Mouse (Mus musculus): ENCODE data around the gene Sertad2. TPM values are rescaled to one million over a fixed set of nuclear protein-coding genes. Genes with fewer than 3 reads are reported as not detected.

Sertad2 gene
- polyA plus RNA-seq, 1 experiment: 15.5 TPM

DNA sequence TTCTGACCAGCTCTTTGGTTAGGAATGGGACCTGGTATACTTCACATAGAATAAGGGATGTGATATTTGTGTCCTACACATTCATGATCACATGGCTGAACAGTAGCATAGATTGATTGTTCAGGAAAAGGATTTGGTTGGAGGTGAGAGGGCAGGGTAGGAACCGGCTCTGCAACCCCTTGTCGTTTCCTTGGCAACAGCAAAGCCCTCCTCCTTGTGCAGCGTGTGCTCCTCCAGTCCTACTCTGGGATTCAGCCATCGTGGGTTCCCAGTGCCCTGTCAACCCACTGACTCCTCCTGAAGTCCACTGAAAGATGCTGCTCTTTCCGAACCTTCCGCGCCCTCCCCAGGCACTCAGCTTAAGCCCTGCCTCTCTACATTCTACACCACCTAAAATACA lies 119.8 kb downstream of the Sertad2 start:
- WGBS: 61% methylated on average over 7 of the region's 7 CpGs
- no peak for DNase-seq
- TF ChIP-seq CTCF (IDR thresholded peaks at IDR 0.05; ENCODE audit: borderline replicate concordance, insufficient read depth, low read depth, low read length) (no peak), POLR2A (IDR thresholded peaks at IDR 0.05; ENCODE audit: borderline replicate concordance, insufficient read depth, low read length) (no peak)
- Histone ChIP-seq H3K27ac (ENCODE audit: insufficient read depth, low read length) (no peak overlapping the region), H3K27me3 (ENCODE audit: control insufficient read depth, insufficient read depth, low read length) (no peaks in the 10 kb centered on the region), H3K4me3 (replicated peaks; ENCODE audit: insufficient read depth, low read depth, low read length) (no peak overlapping the region), H3K4me1 (ENCODE audit: control insufficient read depth, insufficient read depth, low read length) (no peaks in the 10 kb centered on the region)

GRCm38 (mm10) chr11:20663580-20664198 lies 120.6 kb downstream of the Sertad2 start:
- 56% methylated on average over 5 of the region's 5 CpGs for WGBS
- no peak for DNase-seq
- Histone ChIP-seq H3K27me3 (ENCODE audit: control insufficient read depth, insufficient read depth, low read length) (no peaks in the 10 kb centered on the region), H3K4me3 (replicated peaks; ENCODE audit: insufficient read depth, low read depth, low read length) (no peak overlapping the region), H3K27ac (ENCODE audit: insufficient read depth, low read length) (no peak overlapping the region), H3K4me1 (ENCODE audit: control insufficient read depth, insufficient read depth, low read length) (no peaks in the 10 kb centered on the region)
- TF ChIP-seq POLR2A (IDR thresholded peaks at IDR 0.05; ENCODE audit: borderline replicate concordance, insufficient read depth, low read length) (no peak), CTCF (IDR thresholded peaks at IDR 0.05; ENCODE audit: borderline replicate concordance, insufficient read depth, low read depth, low read length) (no peak)

- TF ChIP-seq CTCF (IDR thresholded peaks at IDR 0.05; ENCODE audit: borderline replicate concordance, insufficient read depth, low read depth, low read length): no peak
- no peak for TF ChIP-seq POLR2A (IDR thresholded peaks at IDR 0.05; ENCODE audit: borderline replicate concordance, insufficient read depth, low read length)
- Histone ChIP-seq H3K4me1 (ENCODE audit: control insufficient read depth, insufficient read depth, low read length) (no peaks in the 10 kb centered on the region), H3K27ac (ENCODE audit: insufficient read depth, low read length) (no peak overlapping the region), H3K27me3 (ENCODE audit: control insufficient read depth, insufficient read depth, low read length) (no peaks in the 10 kb centered on the region), H3K4me3 (replicated peaks; ENCODE audit: insufficient read depth, low read depth, low read length) (no peak overlapping the region)
- 50% methylated on average over 9 of the region's 9 CpGs for WGBS
- DNase-seq: no peak
These were observed 121.8 kb downstream of the Sertad2 start for GRCm38 (mm10) chr11:20664878-20665277.

DNA sequence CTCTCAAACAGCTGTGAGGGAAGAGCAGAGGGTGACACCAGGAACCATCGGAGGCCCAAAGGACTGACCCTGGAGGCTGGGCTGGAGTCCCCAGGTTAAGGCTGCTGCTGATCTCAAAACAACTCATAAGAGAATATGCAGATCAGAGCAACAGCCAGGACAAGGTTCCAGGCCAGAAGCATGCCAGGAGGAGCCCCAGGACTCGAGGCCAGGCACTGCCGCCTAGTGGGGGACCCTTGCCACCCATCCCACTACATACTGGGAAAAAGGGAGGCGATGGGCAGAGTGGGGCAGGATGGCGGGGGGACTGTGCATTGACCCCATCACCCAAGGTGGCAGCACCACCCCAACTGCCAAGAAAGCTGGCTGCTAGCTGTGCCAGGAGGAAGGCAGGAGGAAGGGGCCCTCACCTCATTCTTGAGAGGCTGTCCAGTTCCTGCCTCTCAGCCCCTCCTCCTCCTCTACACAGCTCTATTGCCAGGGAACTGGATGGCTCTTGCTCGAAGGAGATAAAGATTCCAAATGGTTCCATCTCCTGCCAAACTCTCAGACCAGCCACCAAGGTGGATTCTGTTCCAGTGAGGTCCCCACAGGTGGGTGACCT lies 128.8 kb downstream of the Sertad2 start:
- Histone ChIP-seq H3K27me3 (ENCODE audit: control insufficient read depth, insufficient read depth, low read length) (no peaks in the 10 kb centered on the region), H3K27ac (ENCODE audit: insufficient read depth, low read length) (no peak overlapping the region), H3K4me3 (replicated peaks; ENCODE audit: insufficient read depth, low read depth, low read length) (no peak overlapping the region), H3K4me1 (ENCODE audit: control insufficient read depth, insufficient read depth, low read length) (no peaks in the 10 kb centered on the region)
- DNase-seq: no peak
- 28% methylated on average over 6 of the region's 6 CpGs for WGBS
- no peak for TF ChIP-seq POLR2A (IDR thresholded peaks at IDR 0.05; ENCODE audit: borderline replicate concordance, insufficient read depth, low read length)
- TF ChIP-seq CTCF (IDR thresholded peaks at IDR 0.05; ENCODE audit: borderline replicate concordance, insufficient read depth, low read depth, low read length): peak; percentile 22; the same call in 1 of the 2 replicates

GRCm38 (mm10) chr11:20672513-20672912 lies 129.5 kb downstream of the Sertad2 start:
- TF ChIP-seq POLR2A (IDR thresholded peaks at IDR 0.05; ENCODE audit: borderline replicate concordance, insufficient read depth, low read length) (no peak), CTCF (IDR thresholded peaks at IDR 0.05; ENCODE audit: borderline replicate concordance, insufficient read depth, low read depth, low read length) (no peak)
- DNase-seq: no peak
- no peaks in the 10 kb centered on the region for H3K4me1 ChIP-seq (ENCODE audit: control insufficient read depth, insufficient read depth, low read length)
- no peaks in the 10 kb centered on the region for H3K27me3 ChIP-seq (ENCODE audit: control insufficient read depth, insufficient read depth, low read length)
- no peak overlapping the region for H3K27ac ChIP-seq (ENCODE audit: insufficient read depth, low read length)
- WGBS: 40% methylated on average over 6 of the region's 6 CpGs
- H3K4me3 ChIP-seq (replicated peaks; ENCODE audit: insufficient read depth, low read depth, low read length): no peak overlapping the region

GRCm38 (mm10) chr11:20679396-20679795 lies 136.3 kb downstream of the Sertad2 start:
- H3K27ac ChIP-seq (ENCODE audit: insufficient read depth, low read length): no peak overlapping the region
- 69% methylated on average over 2 of the region's 2 CpGs for WGBS
- H3K4me1 ChIP-seq (ENCODE audit: control insufficient read depth, insufficient read depth, low read length): no peaks in the 10 kb centered on the region
- TF ChIP-seq POLR2A (IDR thresholded peaks at IDR 0.05; ENCODE audit: borderline replicate concordance, insufficient read depth, low read length): no peak
- no peak for TF ChIP-seq CTCF (IDR thresholded peaks at IDR 0.05; ENCODE audit: borderline replicate concordance, insufficient read depth, low read depth, low read length)
- H3K27me3 ChIP-seq (ENCODE audit: control insufficient read depth, insufficient read depth, low read length): no peaks in the 10 kb centered on the region
- no peak overlapping the region for H3K4me3 ChIP-seq (replicated peaks; ENCODE audit: insufficient read depth, low read depth, low read length)
- DNase-seq: no peak

- no peak for DNase-seq
- no peaks in the 10 kb centered on the region for H3K27me3 ChIP-seq (ENCODE audit: control insufficient read depth, insufficient read depth, low read length)
- no peaks in the 10 kb centered on the region for H3K4me1 ChIP-seq (ENCODE audit: control insufficient read depth, insufficient read depth, low read length)
- H3K4me3 ChIP-seq (replicated peaks; ENCODE audit: insufficient read depth, low read depth, low read length): no peak overlapping the region
- no peak for TF ChIP-seq CTCF (IDR thresholded peaks at IDR 0.05; ENCODE audit: borderline replicate concordance, insufficient read depth, low read depth, low read length)
- TF ChIP-seq POLR2A (IDR thresholded peaks at IDR 0.05; ENCODE audit: borderline replicate concordance, insufficient read depth, low read length): no peak
- 80% methylated on average over 5 of the region's 5 CpGs for WGBS
- no peak overlapping the region for H3K27ac ChIP-seq (ENCODE audit: insufficient read depth, low read length)
These were observed 137.7 kb downstream of the Sertad2 start for GRCm38 (mm10) chr11:20680781-20681180.

- no peak for TF ChIP-seq CTCF (IDR thresholded peaks at IDR 0.05; ENCODE audit: borderline replicate concordance, insufficient read depth, low read depth, low read length)
- TF ChIP-seq POLR2A (IDR thresholded peaks at IDR 0.05; ENCODE audit: borderline replicate concordance, insufficient read depth, low read length): no peak
- Histone ChIP-seq H3K4me1 (ENCODE audit: control insufficient read depth, insufficient read depth, low read length) (no peaks in the 10 kb centered on the region), H3K27ac (ENCODE audit: insufficient read depth, low read length) (no peak overlapping the region), H3K4me3 (replicated peaks; ENCODE audit: insufficient read depth, low read depth, low read length) (no peak overlapping the region), H3K27me3 (ENCODE audit: control insufficient read depth, insufficient read depth, low read length) (no peaks in the 10 kb centered on the region)
- WGBS: 89% methylated on average over 5 of the region's 5 CpGs
- no peak for DNase-seq
These were observed 138.6 kb downstream of the Sertad2 start for GRCm38 (mm10) chr11:20681679-20682078.

All from cerebellum, adult 2 months (tissue).